ENCODE assay signal across 9 mouse cellular contexts in genomic region chr8:84934860-84935259, GRCm38 (mm10). TPM values are rescaled to one million over a fixed set of nuclear protein-coding genes. Genes with fewer than 3 reads are reported as not detected.
DNase-seq lines count a peak whose midpoint lies in the region; ATAC-seq and TF ChIP-seq lines count a peak whose summit lies in the region.
"Had no signal": no experiment of that assay in that cellular context is flagged by ENCODE, and none has a peak within 500 bp of the region (broad histone marks: within the 10 kb centered on the region; RNA-seq: fewer than 3 reads in every experiment).

No protein-coding gene starts in this region.

- no peak for TF ChIP-seq POLR2A in olfactory bulb, adult 2 months (IDR thresholded peaks at IDR 0.05; ENCODE audit: insufficient read depth, low read depth, low read length)

- H3K4me2 ChIP-seq in lung, embryonic 16.5 days (ENCODE audit: low read depth, low read length), result no peak overlapping the region
- H3K4me2 ChIP-seq in intestine, embryonic 16.5 days (ENCODE audit: low read depth, low read length), result no peak overlapping the region

- no peaks in the 10 kb centered on the region for H3K36me3 ChIP-seq in lung, embryonic 16.5 days (ENCODE audit: control insufficient read depth, insufficient read depth, low read length)
- no peaks in the 10 kb centered on the region for H3K36me3 ChIP-seq in intestine, embryonic 16.5 days (ENCODE audit: control insufficient read depth, insufficient read depth, low read length)

- H3K27ac ChIP-seq in lung, embryonic 16.5 days (ENCODE audit: low read length), result no peak overlapping the region
- no peak overlapping the region for H3K27ac ChIP-seq in intestine, embryonic 16.5 days (ENCODE audit: low read length)
- no peak overlapping the region for H3K27ac ChIP-seq in olfactory bulb, adult 2 months (ENCODE audit: insufficient read depth, low read depth, low read length)

- peaks cover 4% of the 10 kb centered on the region for H3K4me1 ChIP-seq in lung, embryonic 16.5 days (replicated peaks; ENCODE audit: control insufficient read depth, insufficient read depth, low read length)
- H3K4me1 ChIP-seq in intestine, embryonic 16.5 days (ENCODE audit: control insufficient read depth, insufficient read depth, low read length), result peaks cover 9% of the 10 kb centered on the region; the same call in 1 of the 2 replicates
- H3K4me1 ChIP-seq in olfactory bulb, adult 2 months (ENCODE audit: control insufficient read depth, insufficient read depth, low read length), result peaks cover 23% of the 10 kb centered on the region

- ATAC-seq in lung, embryonic 16.5 days (ENCODE audit: low read depth), result peak; percentile 49
- peak; percentile 31; the same call in 1 of the 2 replicates for ATAC-seq in intestine, embryonic 16.5 days
- ATAC-seq in granulocyte monocyte progenitor cell, adult 5-6 weeks (replicated peaks; ENCODE audit: poor library complexity, severe bottlenecking), result no peak

- no peak for DNase-seq in lung, postnatal 25 days (ENCODE audit: low spot score)
- peak; percentile 91 for DNase-seq in embryo, embryonic 10.5 days (ENCODE audit: low spot score)
- DNase-seq in thymus, postnatal 36 days, result no peak
- DNase-seq in lung, postnatal 14 days, result no peak

- H3K9me3 ChIP-seq in lung, embryonic 16.5 days (ENCODE audit: control insufficient read depth, low read length), result no peaks in the 10 kb centered on the region
- no peaks in the 10 kb centered on the region for H3K9me3 ChIP-seq in intestine, embryonic 16.5 days (ENCODE audit: control insufficient read depth, low read length)

- TF ChIP-seq CTCF in olfactory bulb, adult 2 months (IDR thresholded peaks at IDR 0.05; ENCODE audit: insufficient read depth, low read depth, low read length), result no peak

- WGBS in lung, embryonic 16.5 days, result under 1% methylated on average over 15 of the region's 15 CpGs
- WGBS in intestine, embryonic 16.5 days, result 1% methylated on average over 15 of the region's 15 CpGs
- 4% methylated on average over 15 of the region's 15 CpGs for WGBS in olfactory bulb, adult 2 months

- H3K9ac ChIP-seq in lung, embryonic 16.5 days (ENCODE audit: low read length), result no peak overlapping the region
- no peak overlapping the region for H3K9ac ChIP-seq in intestine, embryonic 16.5 days (ENCODE audit: low read depth, low read length)

- no peak overlapping the region for H3K4me3 ChIP-seq in lung, embryonic 16.5 days (ENCODE audit: low read length)
- H3K4me3 ChIP-seq in intestine, embryonic 16.5 days (ENCODE audit: low read length), result no peak overlapping the region; the same call in 1 of the 2 replicates
- H3K4me3 ChIP-seq in olfactory bulb, adult 2 months (ENCODE audit: insufficient read depth, low read depth, low read length), result peak overlapping the region; percentile 55

- H3K27me3 ChIP-seq in lung, embryonic 16.5 days (ENCODE audit: control insufficient read depth, insufficient read depth, low read depth, low read length), result peaks cover 64% of the 10 kb centered on the region
- peaks cover 61% of the 10 kb centered on the region for H3K27me3 ChIP-seq in intestine, embryonic 16.5 days (replicated peaks; ENCODE audit: control insufficient read depth, insufficient read depth, low read length)

RNA-seq across cellular contexts. Expression of gene Mast1, which starts 2.3 kb away (rescaled TPM):
- polyA plus RNA-seq in lung, embryonic 16.5 days (2015; fragmentation: Nextera tagmentation; extraction: Ambion mirVana), result 0.64 and 0.72 TPM in 2 replicates
- polyA plus RNA-seq in intestine, embryonic 16.5 days (2015; fragmentation: Nextera tagmentation; extraction: Ambion mirVana), result 1.2 and 1.6 TPM in 2 replicates
- not detected in 2 replicates for polyA plus RNA-seq in olfactory bulb, adult 2 months (2012; ENCODE audit: insufficient read depth, insufficient read length, low replicate concordance, missing spikeins)
- total RNA-seq in granulocyte monocyte progenitor cell, adult 5-6 weeks (2014; fragmentation: Nextera tagmentation), result not detected in 2 replicates
- not detected in 2 replicates for total RNA-seq in granulocyte monocyte progenitor cell, adult 5-6 weeks (2017)

RNA-seq across cellular contexts. Expression of gene Rtbdn, which starts 11.9 kb away (rescaled TPM):
- polyA plus RNA-seq in lung, embryonic 16.5 days (2015; fragmentation: Nextera tagmentation; extraction: Ambion mirVana), result 0.23 and 0.29 TPM in 2 replicates
- 0.18 and 0.24 TPM in 2 replicates for polyA plus RNA-seq in intestine, embryonic 16.5 days (2015; fragmentation: Nextera tagmentation; extraction: Ambion mirVana)
- not detected in 2 replicates for polyA plus RNA-seq in olfactory bulb, adult 2 months (2012; ENCODE audit: insufficient read depth, insufficient read length, low replicate concordance, missing spikeins)
- total RNA-seq in granulocyte monocyte progenitor cell, adult 5-6 weeks (2014; fragmentation: Nextera tagmentation), result not detected in 2 replicates
- not detected in 2 replicates for total RNA-seq in granulocyte monocyte progenitor cell, adult 5-6 weeks (2017)

RNA-seq across cellular contexts. Expression of gene Dnase2a, which starts 26.5 kb away (rescaled TPM):
- polyA plus RNA-seq in lung, embryonic 16.5 days (2015; fragmentation: Nextera tagmentation; extraction: Ambion mirVana), result 19.9 and 21.1 TPM in 2 replicates
- 7.3 and 10.2 TPM in 2 replicates for polyA plus RNA-seq in intestine, embryonic 16.5 days (2015; fragmentation: Nextera tagmentation; extraction: Ambion mirVana)
- polyA plus RNA-seq in olfactory bulb, adult 2 months (2012; ENCODE audit: insufficient read depth, insufficient read length, low replicate concordance, missing spikeins), result not detected in 2 replicates
- 35.6 and 55.5 TPM in 2 replicates for total RNA-seq in granulocyte monocyte progenitor cell, adult 5-6 weeks (2014; fragmentation: Nextera tagmentation)
- total RNA-seq in granulocyte monocyte progenitor cell, adult 5-6 weeks (2017), result 59.6 and 117 TPM in 2 replicates

RNA-seq across cellular contexts. Expression of gene Klf1, which starts 33.1 kb away (rescaled TPM):
- polyA plus RNA-seq in lung, embryonic 16.5 days (2015; fragmentation: Nextera tagmentation; extraction: Ambion mirVana), result 1.5 and 4.9 TPM in 2 replicates
- 4.9 and 10.3 TPM in 2 replicates for polyA plus RNA-seq in intestine, embryonic 16.5 days (2015; fragmentation: Nextera tagmentation; extraction: Ambion mirVana)
- polyA plus RNA-seq in olfactory bulb, adult 2 months (2012; ENCODE audit: insufficient read depth, insufficient read length, low replicate concordance, missing spikeins), result not detected in 2 replicates
- 0.52 and 1.0 TPM in 2 replicates for total RNA-seq in granulocyte monocyte progenitor cell, adult 5-6 weeks (2014; fragmentation: Nextera tagmentation)
- total RNA-seq in granulocyte monocyte progenitor cell, adult 5-6 weeks (2017), result 0.43 and 0.72 TPM in 2 replicates
- total RNA-seq: left cerebral cortex, adult 8-10 months had no signal

RNA-seq across cellular contexts. Expression of gene Gm49661, which starts 34.4 kb away (rescaled TPM):
- polyA plus RNA-seq in lung, embryonic 16.5 days (2015; fragmentation: Nextera tagmentation; extraction: Ambion mirVana), result not detected in 2 replicates
- polyA plus RNA-seq in intestine, embryonic 16.5 days (2015; fragmentation: Nextera tagmentation; extraction: Ambion mirVana), result not detected in 2 replicates
- polyA plus RNA-seq in olfactory bulb, adult 2 months (2012; ENCODE audit: insufficient read depth, insufficient read length, low replicate concordance, missing spikeins), result not detected in 2 replicates
- not detected in 2 replicates for total RNA-seq in granulocyte monocyte progenitor cell, adult 5-6 weeks (2014; fragmentation: Nextera tagmentation)
- not detected in 2 replicates for total RNA-seq in granulocyte monocyte progenitor cell, adult 5-6 weeks (2017)
